Mouse (Mus musculus): ENCODE measurements around the gene 1700029I15Rik. TPM values are rescaled to one million over a fixed set of nuclear protein-coding genes. Genes with fewer than 3 reads are reported as not detected.

1700029I15Rik gene
- polyA plus RNA-seq, 1 experiment from 2014 or later: 7.6 TPM

DNA sequence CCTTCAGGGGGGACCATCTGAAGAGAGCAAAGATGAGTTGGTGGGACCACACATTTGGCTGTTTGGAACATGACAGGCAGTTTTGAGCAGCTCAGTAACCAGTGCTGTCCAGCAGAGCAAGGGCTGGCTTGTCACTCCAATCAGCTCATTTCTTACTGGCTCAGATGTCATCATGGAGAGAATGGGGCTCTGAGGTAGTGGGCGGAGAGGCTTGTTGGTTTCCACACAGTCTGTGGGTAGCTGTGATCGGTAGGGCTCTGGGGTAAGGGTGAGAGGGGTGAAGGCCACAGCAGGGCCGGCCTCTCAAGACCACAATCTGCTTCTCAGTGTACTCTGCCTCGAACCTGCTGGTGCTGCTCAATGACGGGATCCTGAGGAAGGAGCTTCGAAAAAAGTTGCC, 6.0 kb upstream of the 1700029I15Rik start:
- Histone ChIP-seq H3K4me1 (peaks cover 40% of the 10 kb centered on the region), H3K9me3 (replicated peaks) (no peaks in the 10 kb centered on the region), H3K9ac (peak overlapping the region; percentile 82), H3K27ac (no peak overlapping the region), H3K27me3 (peaks cover 4% of the 10 kb centered on the region), H3K4me2 (replicated peaks) (peak overlapping the region; percentile 95), H3K4me3 (peak overlapping the region; percentile 83), H3K36me3 (peaks cover 40% of the 10 kb centered on the region)
- WGBS: 88% methylated on average over 6 of the region's 6 CpGs
- no peak for ATAC-seq (ENCODE audit: low FRiP score)

DNA sequence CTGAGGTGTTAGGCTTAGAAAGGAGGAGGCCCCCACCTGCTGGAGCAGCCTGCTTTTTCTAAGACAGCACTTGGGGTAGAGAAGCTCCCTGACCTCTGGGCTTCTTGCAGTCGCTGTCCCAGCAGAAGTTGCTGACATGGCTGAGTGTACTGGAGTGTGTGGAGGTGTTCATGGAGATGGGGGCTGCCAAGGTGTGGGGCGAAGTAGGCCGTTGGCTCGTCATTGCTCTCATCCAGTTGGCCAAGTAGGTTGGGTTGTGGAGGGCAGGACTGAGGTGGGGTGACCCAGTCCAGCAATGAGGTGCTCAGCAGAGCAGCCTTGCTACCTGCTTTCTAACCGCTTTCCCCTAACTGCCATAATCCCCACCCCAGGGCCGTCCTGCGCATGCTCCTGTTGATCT, 5.0 kb upstream of the 1700029I15Rik start:
- no peaks in the 10 kb centered on the region for H3K27me3 ChIP-seq
- H3K4me1 ChIP-seq: peaks cover 30% of the 10 kb centered on the region
- no peak overlapping the region for H3K9ac ChIP-seq
- no peak overlapping the region for H3K4me2 ChIP-seq (replicated peaks)
- no peak overlapping the region for H3K27ac ChIP-seq
- peaks cover 50% of the 10 kb centered on the region for H3K36me3 ChIP-seq
- H3K9me3 ChIP-seq (replicated peaks): no peaks in the 10 kb centered on the region
- H3K4me3 ChIP-seq: no peak overlapping the region
- ATAC-seq (ENCODE audit: low FRiP score): no peak
- WGBS: 92% methylated on average over 7 of the region's 7 CpGs

DNA sequence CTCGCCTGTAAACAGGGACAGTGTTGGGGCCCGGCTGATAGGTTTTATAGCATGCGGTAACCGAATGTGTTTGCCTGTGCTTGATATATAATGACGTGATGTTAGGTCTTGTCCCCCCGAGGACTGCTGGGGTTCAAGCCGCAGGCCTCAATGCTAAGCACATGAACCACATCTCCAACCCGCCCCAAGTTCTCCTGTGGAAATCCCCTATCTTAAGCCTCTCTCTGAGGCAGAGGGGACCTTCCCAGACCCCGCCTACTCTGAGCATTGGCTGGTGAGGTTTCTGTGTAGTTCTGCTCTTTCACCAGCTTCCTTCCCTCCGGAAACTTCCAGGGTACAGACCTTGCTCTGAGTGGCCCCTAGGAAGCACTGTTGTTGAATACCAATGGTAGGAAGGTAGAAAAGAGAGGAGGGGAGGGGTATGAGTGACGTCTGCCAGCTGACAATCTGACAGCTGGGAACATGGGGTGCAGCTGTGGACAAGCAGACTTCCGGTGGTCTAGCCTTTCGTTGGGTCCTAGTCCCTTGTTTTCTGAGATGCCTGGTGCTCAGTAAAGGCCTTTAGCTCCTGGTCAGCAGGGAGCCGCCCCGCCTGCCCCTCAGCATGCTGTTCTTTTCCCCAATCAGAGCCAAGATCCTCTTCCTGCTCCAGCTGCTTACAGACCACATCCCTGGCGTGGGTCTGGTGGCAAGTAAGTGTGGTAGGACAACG, 2.4 kb upstream of the 1700029I15Rik start:
- no peak overlapping the region for H3K4me2 ChIP-seq (replicated peaks)
- H3K27me3 ChIP-seq: no peaks in the 10 kb centered on the region
- peaks cover 76% of the 10 kb centered on the region for H3K36me3 ChIP-seq
- ATAC-seq (ENCODE audit: low FRiP score): no peak
- no peaks in the 10 kb centered on the region for H3K9me3 ChIP-seq (replicated peaks)
- no peak overlapping the region for H3K9ac ChIP-seq
- H3K4me1 ChIP-seq: peaks cover 9% of the 10 kb centered on the region
- 80% methylated on average over 17 of the region's 17 CpGs for WGBS
- H3K27ac ChIP-seq: peak overlapping the region; percentile 30; the same call in 1 of the 2 replicates
- no peak overlapping the region for H3K4me3 ChIP-seq

DNA sequence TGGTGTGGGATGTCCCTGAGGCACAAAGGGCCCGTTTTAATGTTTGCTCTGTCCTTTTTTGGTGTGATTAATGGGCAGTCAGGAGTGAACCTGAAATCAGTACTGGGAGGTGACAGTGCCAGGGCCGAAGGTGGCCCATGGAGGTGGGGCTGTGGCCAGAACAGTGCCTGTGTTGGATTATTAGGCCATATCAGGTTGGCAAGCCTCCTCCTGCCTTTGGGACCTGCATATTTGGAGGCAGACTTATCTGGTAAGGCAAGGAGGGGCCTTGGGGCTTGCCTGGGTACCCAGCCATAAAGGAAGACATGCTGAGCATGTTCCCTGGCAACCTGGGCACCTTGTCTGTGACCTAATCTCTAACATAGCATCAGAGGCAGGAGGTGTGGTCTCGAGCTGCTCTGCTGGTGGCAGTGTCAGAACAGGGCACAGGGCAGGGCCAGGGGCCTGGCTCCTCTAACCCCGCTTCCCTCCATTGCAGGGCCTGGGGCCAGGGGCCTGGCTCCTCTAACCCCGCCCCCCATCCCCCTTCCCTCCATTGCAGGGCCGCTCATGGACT, 1.8 kb upstream of the 1700029I15Rik start:
- Histone ChIP-seq H3K9me3 (replicated peaks) (no peaks in the 10 kb centered on the region), H3K9ac (no peak overlapping the region), H3K27ac (no peak overlapping the region), H3K4me3 (no peak overlapping the region), H3K4me2 (replicated peaks) (no peak overlapping the region), H3K4me1 (peaks cover 9% of the 10 kb centered on the region), H3K36me3 (peaks cover 83% of the 10 kb centered on the region), H3K27me3 (no peaks in the 10 kb centered on the region)
- WGBS: 73% methylated on average over 6 of the region's 6 CpGs
- no peak for ATAC-seq (ENCODE audit: low FRiP score)

DNA sequence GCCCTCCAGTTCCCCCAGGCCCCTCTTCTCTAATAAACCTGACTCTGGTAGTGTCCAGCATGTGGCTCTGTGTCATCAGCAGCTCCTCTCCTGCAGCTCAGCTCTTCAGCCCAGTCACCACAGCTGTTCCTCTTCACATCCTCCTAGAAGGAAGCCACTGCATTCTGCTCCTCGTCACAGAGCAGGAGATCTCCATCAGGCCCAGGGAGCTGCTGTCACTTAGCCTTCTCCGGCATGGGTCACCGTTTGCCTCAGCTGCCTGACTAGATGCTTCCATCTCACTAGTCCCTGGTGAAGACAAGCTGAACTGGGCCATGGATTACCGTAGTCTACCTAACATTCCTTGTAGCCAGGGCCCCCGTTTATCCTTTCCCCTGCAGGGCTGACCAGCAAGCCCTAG, 1.2 kb upstream of the 1700029I15Rik start:
- H3K27ac ChIP-seq: no peak overlapping the region
- H3K9ac ChIP-seq: no peak overlapping the region
- no peak for ATAC-seq (ENCODE audit: low FRiP score)
- 89% methylated on average over 5 of the region's 5 CpGs for WGBS
- no peaks in the 10 kb centered on the region for H3K9me3 ChIP-seq (replicated peaks)
- H3K4me2 ChIP-seq (replicated peaks): no peak overlapping the region
- H3K27me3 ChIP-seq: no peaks in the 10 kb centered on the region
- peaks cover 88% of the 10 kb centered on the region for H3K36me3 ChIP-seq
- peaks cover 3% of the 10 kb centered on the region for H3K4me1 ChIP-seq
- H3K4me3 ChIP-seq: no peak overlapping the region

DNA sequence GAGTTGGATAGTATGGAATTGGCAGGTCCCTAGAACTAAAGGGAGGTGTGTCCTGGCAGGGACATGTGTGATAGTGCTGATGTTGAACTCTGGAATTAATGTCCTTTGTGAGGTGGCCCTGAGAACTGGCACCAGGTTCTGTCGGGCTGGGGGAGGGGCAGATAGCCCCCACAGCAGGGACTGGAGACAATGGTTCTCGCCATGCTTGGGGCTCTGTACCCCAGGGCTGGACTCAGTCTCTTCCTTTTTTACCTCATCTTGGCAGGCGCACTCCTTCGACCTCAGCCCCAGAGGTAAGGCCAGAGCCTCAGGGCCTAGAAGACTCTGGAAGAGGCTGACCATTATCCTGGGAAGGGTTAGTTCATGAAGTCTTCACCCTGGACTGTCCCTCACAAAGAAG, 421 bp downstream of the 1700029I15Rik start:
- WGBS: 92% methylated on average over 4 of the region's 4 CpGs
- peaks cover 97% of the 10 kb centered on the region for H3K36me3 ChIP-seq
- no peak overlapping the region for H3K4me3 ChIP-seq
- H3K27ac ChIP-seq: no peak overlapping the region
- H3K27me3 ChIP-seq: no peaks in the 10 kb centered on the region
- no peak for ATAC-seq (ENCODE audit: low FRiP score)
- H3K9ac ChIP-seq: no peak overlapping the region
- H3K4me2 ChIP-seq (replicated peaks): no peak overlapping the region
- H3K9me3 ChIP-seq (replicated peaks): no peaks in the 10 kb centered on the region
- peaks cover 6% of the 10 kb centered on the region for H3K4me1 ChIP-seq

DNA sequence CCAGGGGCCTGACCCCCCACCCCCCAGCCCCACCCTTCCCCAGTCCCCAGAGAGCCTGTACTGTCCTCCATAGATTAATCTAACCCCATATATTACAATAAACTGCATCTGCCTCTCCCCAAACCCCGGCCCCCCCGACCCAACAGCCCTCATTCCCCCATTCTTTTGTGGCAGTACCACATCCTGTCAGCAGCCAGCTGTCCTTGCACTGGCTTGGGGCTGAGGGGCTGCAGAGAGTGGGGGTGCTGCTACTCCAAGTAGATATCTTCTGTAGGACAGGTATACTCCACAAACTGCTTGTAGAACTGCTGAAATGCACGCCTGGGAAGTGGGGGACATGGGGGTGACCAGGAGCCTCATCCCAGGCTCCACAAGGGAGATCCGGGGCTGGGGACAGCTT, 1.8 kb downstream of the 1700029I15Rik start:
- no peak for ATAC-seq (ENCODE audit: low FRiP score)
- WGBS: 69% methylated on average over 4 of the region's 4 CpGs
- Histone ChIP-seq H3K4me2 (replicated peaks) (no peak overlapping the region), H3K4me3 (no peak overlapping the region), H3K9ac (no peak overlapping the region), H3K4me1 (peaks cover 16% of the 10 kb centered on the region), H3K27ac (no peak overlapping the region), H3K27me3 (no peaks in the 10 kb centered on the region), H3K36me3 (peaks cover 86% of the 10 kb centered on the region), H3K9me3 (replicated peaks) (no peaks in the 10 kb centered on the region)

DNA sequence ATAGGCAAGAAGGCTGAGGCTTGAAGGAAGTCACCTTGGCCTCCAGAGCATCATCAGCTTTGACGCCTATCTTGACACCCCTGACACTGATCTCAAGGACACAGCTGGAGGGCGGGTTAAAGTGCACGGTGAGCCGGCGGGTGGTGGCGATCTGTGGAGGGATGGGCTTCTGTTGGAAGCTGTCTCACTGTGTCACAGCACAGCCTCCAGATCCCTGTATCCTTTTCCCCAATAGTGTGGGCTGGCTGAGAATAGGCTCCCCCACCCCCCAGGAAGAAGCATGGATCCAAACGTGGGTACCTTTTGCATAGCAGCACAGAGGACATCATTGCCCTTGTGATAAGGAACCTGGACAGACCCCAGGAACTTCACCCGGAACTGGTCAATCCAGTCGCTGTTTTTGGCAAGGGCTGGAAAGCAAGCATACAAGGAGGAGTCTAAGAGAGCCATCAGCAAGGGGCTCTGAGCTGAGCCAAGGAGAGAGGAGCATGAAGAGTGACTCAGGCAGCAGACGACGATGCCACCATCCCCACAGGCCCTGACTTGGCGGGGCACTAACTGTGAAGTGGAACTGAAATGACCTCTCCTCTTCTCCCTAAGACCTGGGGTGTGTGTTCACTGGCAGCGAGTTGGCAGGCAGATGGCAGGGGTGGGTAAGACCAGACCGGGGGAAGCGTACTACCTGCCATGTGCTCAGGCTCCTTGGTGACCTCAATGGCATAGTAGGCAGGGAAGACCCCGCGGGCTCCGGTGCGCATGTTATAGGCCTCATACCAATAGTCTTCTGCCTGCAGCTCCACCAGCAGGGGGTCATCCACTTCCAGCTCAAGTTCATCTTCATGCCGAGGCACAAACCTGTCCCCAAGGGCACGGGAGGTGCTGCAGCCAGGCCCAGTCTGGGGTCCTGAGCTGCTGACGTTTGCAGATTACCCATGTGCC, 3.0 kb downstream of the 1700029I15Rik start:
- 85% methylated on average over 22 of the region's 22 CpGs for WGBS

DNA sequence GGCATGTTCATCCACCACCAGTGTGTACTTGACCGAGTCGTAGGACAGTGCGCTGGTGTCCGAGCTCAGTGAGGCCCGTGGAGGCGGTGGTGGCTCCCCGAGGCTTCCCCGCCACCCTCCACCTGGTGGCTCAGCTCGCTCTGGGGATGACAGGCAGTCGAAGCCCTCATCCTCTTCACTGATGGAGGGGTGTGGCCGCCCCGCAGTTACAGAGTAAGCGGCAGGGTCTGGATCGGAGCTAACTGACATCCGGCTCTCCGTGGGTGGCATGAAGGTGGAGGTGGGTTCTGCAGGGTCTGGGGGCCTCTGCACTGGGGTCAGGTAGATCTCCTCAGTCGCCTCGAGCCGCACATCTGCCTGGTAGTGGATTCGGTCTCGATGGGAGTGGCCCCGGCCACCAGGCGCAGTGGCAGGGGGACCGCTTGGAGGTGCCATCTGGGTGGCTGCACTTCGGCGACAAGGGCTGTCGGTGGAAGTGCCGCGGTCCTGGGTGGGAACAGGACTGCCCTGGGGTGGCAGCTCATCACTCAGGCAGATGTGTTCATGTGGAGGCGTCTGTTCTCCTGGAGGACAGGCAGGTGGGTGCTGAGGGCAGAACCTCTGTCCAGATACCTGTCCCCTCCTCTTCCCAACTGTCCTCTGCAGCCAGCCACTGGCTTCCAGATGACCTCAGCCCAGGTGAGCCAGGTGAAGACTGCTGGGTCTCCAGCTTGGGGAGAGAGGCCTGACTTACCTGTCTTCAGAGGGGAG, 4.7 kb downstream of the 1700029I15Rik start:
- 91% methylated on average over 30 of the region's 30 CpGs for WGBS
- Histone ChIP-seq H3K4me3 (peak overlapping the region; percentile 77; the same call in 1 of the 2 replicates), H3K9me3 (replicated peaks) (no peaks in the 10 kb centered on the region), H3K27ac (no peak overlapping the region), H3K4me1 (peaks cover 42% of the 10 kb centered on the region), H3K4me2 (replicated peaks) (peak overlapping the region; percentile 92), H3K36me3 (peaks cover 57% of the 10 kb centered on the region), H3K27me3 (no peaks in the 10 kb centered on the region), H3K9ac (no peak overlapping the region)
- ATAC-seq (ENCODE audit: low FRiP score): no peak

More for the DNA sequence above, 3.0 kb downstream of the 1700029I15Rik start:
- no peak overlapping the region for H3K4me2 ChIP-seq (replicated peaks)
- peaks cover 74% of the 10 kb centered on the region for H3K36me3 ChIP-seq
- H3K27me3 ChIP-seq: no peaks in the 10 kb centered on the region
- H3K27ac ChIP-seq: no peak overlapping the region
- H3K4me1 ChIP-seq: peaks cover 25% of the 10 kb centered on the region
- H3K9ac ChIP-seq: no peak overlapping the region
- H3K9me3 ChIP-seq (replicated peaks): no peaks in the 10 kb centered on the region
- no peak overlapping the region for H3K4me3 ChIP-seq
- ATAC-seq (ENCODE audit: low FRiP score): no peak

DNA sequence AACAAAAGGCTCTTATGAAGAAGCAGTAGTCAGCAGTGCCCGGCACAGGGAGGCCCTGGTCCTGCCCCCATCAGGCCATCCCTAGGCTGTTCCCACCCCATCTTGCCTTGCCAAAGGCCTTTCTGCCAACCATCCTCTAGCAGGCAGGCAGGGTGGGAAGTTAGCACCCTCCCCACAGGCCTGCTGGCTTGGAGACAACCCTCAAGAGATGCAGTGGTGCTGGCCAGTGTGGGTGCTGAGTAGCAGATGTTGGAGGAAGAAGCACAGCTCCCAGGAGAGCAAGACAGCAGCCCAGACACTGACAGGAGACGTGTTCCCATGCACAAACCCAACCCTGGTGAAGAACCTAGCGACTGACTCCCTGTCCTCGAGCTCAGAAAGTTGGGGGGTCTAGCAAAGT, 5.3 kb downstream of the 1700029I15Rik start:
- Histone ChIP-seq H3K4me1 (peaks cover 48% of the 10 kb centered on the region), H3K9ac (peak overlapping the region; percentile 85), H3K4me3 (peak overlapping the region; percentile 77), H3K9me3 (replicated peaks) (no peaks in the 10 kb centered on the region), H3K36me3 (peaks cover 51% of the 10 kb centered on the region), H3K27me3 (no peaks in the 10 kb centered on the region), H3K27ac (no peak overlapping the region), H3K4me2 (replicated peaks) (peak overlapping the region; percentile 92)
- WGBS: 71% methylated on average over 4 of the region's 4 CpGs
- no peak for ATAC-seq (ENCODE audit: low FRiP score)

DNA sequence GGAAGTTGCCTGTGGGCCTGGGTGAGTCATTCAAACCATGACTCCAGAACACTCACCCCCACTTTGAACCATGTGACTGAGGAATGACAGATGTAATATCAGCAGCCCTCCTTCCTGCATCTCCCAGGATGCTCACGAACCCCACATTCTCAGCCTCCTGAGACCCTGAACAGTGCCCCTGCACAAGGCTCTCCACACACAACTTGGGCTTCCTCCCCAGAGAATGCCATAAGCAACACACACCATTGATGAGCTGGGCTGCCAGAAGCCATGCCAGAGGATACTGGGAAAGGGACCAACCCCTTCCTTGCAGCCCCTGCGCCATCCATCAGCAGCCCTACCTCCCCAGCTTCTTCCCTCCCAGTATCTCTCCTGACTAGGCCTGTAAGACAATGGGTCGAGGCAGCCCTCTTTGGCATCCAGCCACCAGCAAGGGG, 5.8 kb downstream of the 1700029I15Rik start:
- H3K27me3 ChIP-seq: no peaks in the 10 kb centered on the region
- no peak for ATAC-seq (ENCODE audit: low FRiP score)
- H3K4me2 ChIP-seq (replicated peaks): peak overlapping the region; percentile 92
- H3K27ac ChIP-seq: peak overlapping the region; percentile 86
- H3K9me3 ChIP-seq (replicated peaks): no peaks in the 10 kb centered on the region
- peaks cover 53% of the 10 kb centered on the region for H3K4me1 ChIP-seq
- peak overlapping the region; percentile 85 for H3K9ac ChIP-seq
- H3K4me3 ChIP-seq: peak overlapping the region; percentile 77
- WGBS: 42% methylated on average over 3 of the region's 3 CpGs
- peaks cover 46% of the 10 kb centered on the region for H3K36me3 ChIP-seq
